Mouse (Mus musculus) cerebellum, adult 11 months (tissue): Measurements from ENCODE around the gene Gm14180.
A peak's percentile ranks its signal among the peaks of the same experiment; 100 is the strongest.
"Not testable (repeated sequence)": the region's sequence is repeated elsewhere in the genome, so short reads cannot be mapped to it uniquely, and the experiment has no call there.

Source experiments
- DNase-seq: peaks from one replicate; pipeline ENCODE4 v3.0.0; 2022

The Gm14180 gene

GRCm38 (mm10) chr11:99734190-99734589 is at the start of gene Gm14180:
Gene Gm14180 (minus strand): TSS chr11:99734290.
- DNase-seq: no peak

GRCm38 (mm10) chr11:99780604-99781003 is 46.5 kb upstream of the Gm14180 start, which contains the start of gene Krtap4-8:
Gene Krtap4-8 (minus strand): TSS chr11:99780704.
- no peak for DNase-seq

- DNase-seq: no peak
These were observed 44.3 kb upstream of the Gm14180 start for GRCm38 (mm10) chr11:99778401-99778800.

- not testable (repeated sequence) for DNase-seq
These were observed 38.7 kb upstream of the Gm14180 start, which contains the start of gene Gm11595 for GRCm38 (mm10) chr11:99772813-99773212. Gene Gm11595 (minus strand): TSS chr11:99772913.

GRCm38 (mm10) chr11:99768410-99768809 is 34.3 kb upstream of the Gm14180 start:
- no peak for DNase-seq

GRCm38 (mm10) chr11:99758877-99759276 is 24.8 kb upstream of the Gm14180 start:
- DNase-seq: no peak

- no peak for DNase-seq
These were observed 9.9 kb upstream of the Gm14180 start for GRCm38 (mm10) chr11:99743985-99744384.

- peak; percentile 2 for DNase-seq
These were observed 10.0 kb downstream of the Gm14180 start for GRCm38 (mm10) chr11:99724061-99724460.

GRCm38 (mm10) chr11:99718759-99719158 is 15.3 kb downstream of the Gm14180 start:
- no peak for DNase-seq

- DNase-seq: no peak
These were observed 43.6 kb downstream of the Gm14180 start, which contains the start of gene Gm14190 for GRCm38 (mm10) chr11:99690463-99690862. Gene Gm14190 (minus strand): TSS chr11:99690740.

GRCm38 (mm10) chr11:99685235-99685634 is 48.9 kb downstream of the Gm14180 start:
- DNase-seq: not testable (repeated sequence)
